Mouse (Mus musculus): ENCODE results near the gene Sema5a. TPM values are rescaled to one million over a fixed set of nuclear protein-coding genes. Genes with fewer than 3 reads are reported as not detected.

Sema5a gene
- polyA plus RNA-seq, 1 experiment from 2014 or later: 0.59 TPM

GRCm38 (mm10) chr15:32517954-32518353 lies 273.3 kb downstream of the Sema5a start:
- Histone ChIP-seq H3K4me2 (no peak overlapping the region), H3K27me3 (no peaks in the 10 kb centered on the region), H3K36me3 (replicated peaks) (no peaks in the 10 kb centered on the region), H3K4me1 (replicated peaks) (no peaks in the 10 kb centered on the region), H3K4me3 (replicated peaks) (no peak overlapping the region), H3K9ac (no peak overlapping the region), H3K27ac (replicated peaks) (no peak overlapping the region), H3K9me3 (replicated peaks) (no peaks in the 10 kb centered on the region)
- WGBS (ENCODE audit: insufficient replicate concordance): 60% methylated on average over 2 of the region's 2 CpGs
- ATAC-seq (ENCODE audit: insufficient read depth): no peak

- H3K27me3 ChIP-seq: no peaks in the 10 kb centered on the region
- H3K9ac ChIP-seq: no peak overlapping the region
- H3K4me3 ChIP-seq (replicated peaks): no peak overlapping the region
- H3K9me3 ChIP-seq (replicated peaks): no peaks in the 10 kb centered on the region
- H3K4me2 ChIP-seq: no peak overlapping the region
- no peaks in the 10 kb centered on the region for H3K36me3 ChIP-seq (replicated peaks)
- no peaks in the 10 kb centered on the region for H3K4me1 ChIP-seq (replicated peaks)
- 51% methylated on average over 3 of the region's 3 CpGs for WGBS (ENCODE audit: insufficient replicate concordance)
- ATAC-seq (ENCODE audit: insufficient read depth): no peak
- no peak overlapping the region for H3K27ac ChIP-seq (replicated peaks)
These were observed 287.9 kb downstream of the Sema5a start for GRCm38 (mm10) chr15:32532539-32532938.

- H3K27ac ChIP-seq (replicated peaks): no peak overlapping the region
- no peaks in the 10 kb centered on the region for H3K36me3 ChIP-seq (replicated peaks)
- H3K27me3 ChIP-seq: no peaks in the 10 kb centered on the region
- no peak overlapping the region for H3K4me3 ChIP-seq (replicated peaks)
- no peak overlapping the region for H3K9ac ChIP-seq
- no peaks in the 10 kb centered on the region for H3K4me1 ChIP-seq (replicated peaks)
- no peaks in the 10 kb centered on the region for H3K9me3 ChIP-seq (replicated peaks)
- no peak overlapping the region for H3K4me2 ChIP-seq
- no peak for ATAC-seq (ENCODE audit: insufficient read depth)
- WGBS (ENCODE audit: insufficient replicate concordance): 60% methylated on average over 1 of the region's 1 CpGs
These were observed 289.0 kb downstream of the Sema5a start for GRCm38 (mm10) chr15:32533541-32534080.

DNA sequence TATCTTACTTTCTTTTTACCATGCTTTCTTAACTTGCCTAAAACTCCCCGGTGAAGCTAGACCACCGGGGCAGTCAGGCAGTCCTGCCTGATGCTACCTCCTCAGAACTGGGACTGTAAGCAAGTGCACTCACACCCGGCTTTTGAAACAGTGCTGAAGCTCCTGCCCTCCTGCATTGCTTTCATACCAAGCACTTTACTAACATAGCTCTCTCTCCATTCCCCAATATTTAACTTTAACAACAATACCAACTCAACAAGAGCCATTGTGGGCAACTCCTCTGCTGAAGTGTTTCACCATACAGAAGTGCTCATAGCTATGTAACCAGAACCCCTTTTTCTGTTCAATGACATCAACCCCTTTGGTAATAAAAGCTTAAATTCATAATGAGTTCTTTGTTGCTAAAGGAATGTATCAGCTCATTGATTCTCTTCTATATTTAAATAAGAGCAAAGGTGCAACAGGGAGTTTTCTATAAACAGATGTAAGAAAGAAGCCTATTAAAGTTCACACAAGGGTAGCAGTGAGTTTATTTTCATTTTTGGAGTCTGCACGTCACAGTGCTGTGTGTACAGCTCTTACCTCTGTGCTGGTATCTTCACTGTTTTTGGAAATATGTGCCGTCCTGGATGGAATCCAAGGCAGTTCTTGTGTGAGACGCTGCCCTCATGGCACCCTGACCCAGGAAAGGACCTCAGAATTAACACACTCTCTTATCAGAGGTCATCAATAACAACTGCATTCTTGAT lies 292.3 kb downstream of the Sema5a start:
- no peak overlapping the region for H3K4me2 ChIP-seq
- no peaks in the 10 kb centered on the region for H3K36me3 ChIP-seq (replicated peaks)
- 62% methylated on average over 6 of the region's 6 CpGs for WGBS (ENCODE audit: insufficient replicate concordance)
- H3K4me3 ChIP-seq (replicated peaks): no peak overlapping the region
- no peak overlapping the region for H3K9ac ChIP-seq
- no peaks in the 10 kb centered on the region for H3K4me1 ChIP-seq (replicated peaks)
- ATAC-seq (ENCODE audit: insufficient read depth): no peak
- H3K9me3 ChIP-seq (replicated peaks): no peaks in the 10 kb centered on the region
- no peak overlapping the region for H3K27ac ChIP-seq (replicated peaks)
- H3K27me3 ChIP-seq: no peaks in the 10 kb centered on the region

DNA sequence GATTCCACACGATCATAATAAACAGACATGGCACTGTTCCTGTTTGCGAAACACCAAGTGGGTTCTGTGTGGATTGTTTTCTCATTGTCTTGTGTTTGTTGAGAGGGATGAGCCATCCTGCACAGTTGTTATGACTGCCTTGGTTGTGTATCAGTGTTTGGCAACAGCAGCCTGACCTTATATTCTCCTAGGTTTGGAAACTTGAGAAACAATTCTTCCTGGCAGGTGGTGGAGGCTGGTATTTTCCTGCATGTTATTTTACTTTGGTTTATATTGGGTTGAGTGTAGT lies 292.8 kb downstream of the Sema5a start:
- Histone ChIP-seq H3K9me3 (replicated peaks) (no peaks in the 10 kb centered on the region), H3K36me3 (replicated peaks) (no peaks in the 10 kb centered on the region), H3K4me2 (no peak overlapping the region), H3K4me3 (replicated peaks) (no peak overlapping the region), H3K4me1 (replicated peaks) (no peaks in the 10 kb centered on the region), H3K27ac (replicated peaks) (no peak overlapping the region), H3K27me3 (no peaks in the 10 kb centered on the region), H3K9ac (no peak overlapping the region)
- 50% methylated on average over 2 of the region's 2 CpGs for WGBS (ENCODE audit: insufficient replicate concordance)
- ATAC-seq (ENCODE audit: insufficient read depth): no peak

DNA sequence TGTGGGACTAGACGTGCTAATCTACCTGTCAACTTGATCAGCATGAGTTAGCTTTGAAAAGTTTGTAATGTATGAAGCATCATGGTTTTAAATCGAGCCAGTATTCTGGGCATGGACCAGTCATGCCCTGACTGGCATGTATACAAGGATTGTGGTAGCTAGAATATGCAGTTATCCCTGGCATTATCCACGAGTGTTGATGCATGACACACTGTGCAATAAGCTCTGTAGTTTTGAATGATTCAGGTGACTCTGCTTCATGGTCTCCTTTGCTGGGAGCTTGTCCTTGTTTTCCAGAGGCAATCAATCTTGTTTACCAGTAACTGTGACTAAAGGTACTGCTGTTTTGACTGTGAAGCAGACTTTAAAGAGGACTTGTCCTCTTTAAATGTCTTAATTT lies 293.5 kb downstream of the Sema5a start:
- H3K4me3 ChIP-seq (replicated peaks): no peak overlapping the region
- H3K4me1 ChIP-seq (replicated peaks): no peaks in the 10 kb centered on the region
- 49% methylated on average over 3 of the region's 3 CpGs for WGBS (ENCODE audit: insufficient replicate concordance)
- H3K27ac ChIP-seq (replicated peaks): no peak overlapping the region
- H3K36me3 ChIP-seq (replicated peaks): no peaks in the 10 kb centered on the region
- no peak overlapping the region for H3K9ac ChIP-seq
- H3K4me2 ChIP-seq: no peak overlapping the region
- H3K9me3 ChIP-seq (replicated peaks): no peaks in the 10 kb centered on the region
- no peak for ATAC-seq (ENCODE audit: insufficient read depth)
- no peaks in the 10 kb centered on the region for H3K27me3 ChIP-seq

- no peaks in the 10 kb centered on the region for H3K27me3 ChIP-seq
- no peak overlapping the region for H3K27ac ChIP-seq (replicated peaks)
- no peak overlapping the region for H3K4me3 ChIP-seq (replicated peaks)
- no peaks in the 10 kb centered on the region for H3K36me3 ChIP-seq (replicated peaks)
- H3K9ac ChIP-seq: no peak overlapping the region
- H3K9me3 ChIP-seq (replicated peaks): no peaks in the 10 kb centered on the region
- no peak for ATAC-seq (ENCODE audit: insufficient read depth)
- no peaks in the 10 kb centered on the region for H3K4me1 ChIP-seq (replicated peaks)
- H3K4me2 ChIP-seq: no peak overlapping the region
- 64% methylated on average over 1 of the region's 1 CpGs for WGBS (ENCODE audit: insufficient replicate concordance)
These were observed 298.1 kb downstream of the Sema5a start for GRCm38 (mm10) chr15:32542746-32543145.

- no peaks in the 10 kb centered on the region for H3K4me1 ChIP-seq (replicated peaks)
- no peaks in the 10 kb centered on the region for H3K27me3 ChIP-seq
- H3K27ac ChIP-seq (replicated peaks): no peak overlapping the region
- no peak overlapping the region for H3K4me3 ChIP-seq (replicated peaks)
- H3K9me3 ChIP-seq (replicated peaks): no peaks in the 10 kb centered on the region
- H3K4me2 ChIP-seq: no peak overlapping the region
- H3K36me3 ChIP-seq (replicated peaks): no peaks in the 10 kb centered on the region
- no peak for ATAC-seq (ENCODE audit: insufficient read depth)
- WGBS (ENCODE audit: insufficient replicate concordance): 70% methylated on average over 3 of the region's 3 CpGs
- no peak overlapping the region for H3K9ac ChIP-seq
These were observed 298.6 kb downstream of the Sema5a start for GRCm38 (mm10) chr15:32543181-32543580.

GRCm38 (mm10) chr15:32545455-32545854 lies 300.8 kb downstream of the Sema5a start:
- no peak for ATAC-seq (ENCODE audit: insufficient read depth)
- H3K4me1 ChIP-seq (replicated peaks): no peaks in the 10 kb centered on the region
- H3K27me3 ChIP-seq: no peaks in the 10 kb centered on the region
- H3K4me2 ChIP-seq: no peak overlapping the region
- WGBS (ENCODE audit: insufficient replicate concordance): 49% methylated on average over 3 of the region's 3 CpGs
- H3K27ac ChIP-seq (replicated peaks): no peak overlapping the region
- no peak overlapping the region for H3K9ac ChIP-seq
- H3K4me3 ChIP-seq (replicated peaks): no peak overlapping the region
- H3K36me3 ChIP-seq (replicated peaks): no peaks in the 10 kb centered on the region
- H3K9me3 ChIP-seq (replicated peaks): no peaks in the 10 kb centered on the region

DNA sequence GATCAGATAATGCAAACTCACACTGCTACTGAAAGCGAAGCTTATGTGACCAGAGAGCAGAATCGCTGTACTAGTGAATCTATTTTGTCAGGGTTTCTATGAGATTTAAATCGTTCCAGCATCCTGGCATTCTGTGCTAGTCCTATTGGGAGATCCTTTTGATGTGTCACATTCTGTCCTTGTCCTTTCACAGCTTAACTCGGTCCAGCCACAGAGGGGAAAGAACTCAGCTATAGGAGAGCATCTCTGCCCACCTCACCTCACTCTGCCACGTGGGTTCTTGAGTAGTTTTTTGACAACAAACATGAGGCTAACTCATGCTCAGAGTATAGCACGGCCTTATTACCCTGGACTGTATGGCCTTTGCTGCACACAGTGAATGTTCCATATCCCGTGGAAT lies 302.1 kb downstream of the Sema5a start:
- H3K4me3 ChIP-seq (replicated peaks): no peak overlapping the region
- no peak overlapping the region for H3K27ac ChIP-seq (replicated peaks)
- 50% methylated on average over 7 of the region's 7 CpGs for WGBS (ENCODE audit: insufficient replicate concordance)
- H3K4me1 ChIP-seq (replicated peaks): no peaks in the 10 kb centered on the region
- H3K9ac ChIP-seq: no peak overlapping the region
- no peak for ATAC-seq (ENCODE audit: insufficient read depth)
- no peaks in the 10 kb centered on the region for H3K36me3 ChIP-seq (replicated peaks)
- H3K27me3 ChIP-seq: no peaks in the 10 kb centered on the region
- H3K9me3 ChIP-seq (replicated peaks): no peaks in the 10 kb centered on the region
- H3K4me2 ChIP-seq: no peak overlapping the region

DNA sequence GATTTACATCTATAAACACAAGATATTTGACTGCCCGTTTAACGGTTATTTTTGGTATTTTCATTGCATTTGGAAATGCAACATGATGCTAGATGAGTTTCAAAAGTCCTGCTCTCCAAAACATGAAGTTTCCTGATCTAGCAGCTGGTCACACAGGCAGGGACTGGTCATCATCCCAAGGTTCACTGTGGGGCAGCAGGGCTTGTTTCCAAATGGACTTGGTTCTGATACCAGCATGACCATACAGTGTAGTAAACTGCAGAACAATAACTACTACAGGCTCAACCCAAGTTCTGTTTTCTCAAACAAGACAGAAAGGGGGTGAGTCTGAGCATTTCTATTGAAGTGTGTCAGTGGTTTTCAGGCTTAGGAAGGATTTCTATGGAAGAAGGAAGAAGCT lies 314.3 kb downstream of the Sema5a start:
- H3K9me3 ChIP-seq (replicated peaks): no peaks in the 10 kb centered on the region
- no peaks in the 10 kb centered on the region for H3K27me3 ChIP-seq
- H3K9ac ChIP-seq: no peak overlapping the region
- H3K27ac ChIP-seq (replicated peaks): no peak overlapping the region
- H3K4me1 ChIP-seq (replicated peaks): no peaks in the 10 kb centered on the region
- no peak overlapping the region for H3K4me3 ChIP-seq (replicated peaks)
- H3K36me3 ChIP-seq (replicated peaks): no peaks in the 10 kb centered on the region
- no peak for ATAC-seq (ENCODE audit: insufficient read depth)
- 75% methylated on average over 2 of the region's 2 CpGs for WGBS (ENCODE audit: insufficient replicate concordance)
- no peak overlapping the region for H3K4me2 ChIP-seq

GRCm38 (mm10) chr15:32562600-32562999 lies 318.0 kb downstream of the Sema5a start:
- H3K27ac ChIP-seq (replicated peaks): no peak overlapping the region
- no peak overlapping the region for H3K4me3 ChIP-seq (replicated peaks)
- H3K9me3 ChIP-seq (replicated peaks): no peaks in the 10 kb centered on the region
- ATAC-seq (ENCODE audit: insufficient read depth): no peak
- 50% methylated on average over 6 of the region's 6 CpGs for WGBS (ENCODE audit: insufficient replicate concordance)
- no peak overlapping the region for H3K9ac ChIP-seq
- H3K36me3 ChIP-seq (replicated peaks): no peaks in the 10 kb centered on the region
- H3K27me3 ChIP-seq: no peaks in the 10 kb centered on the region
- H3K4me2 ChIP-seq: no peak overlapping the region
- no peaks in the 10 kb centered on the region for H3K4me1 ChIP-seq (replicated peaks)
